Mouse (Mus musculus) forebrain, embryonic 12.5 days (tissue): ENCODE data around the gene Vstm2l. TPM values are rescaled to one million over a fixed set of nuclear protein-coding genes. Genes with fewer than 3 reads are reported as not detected.

ENCODE experiments used
- ATAC-seq: fragments of 200-750 bp; cut with Nextera tagmentation; 2 replicates; pipeline ENCODE4 v1.8.0; 2017; ENCODE audit warnings: moderate TSS enrichment; ENCODE audit not compliant: low FRiP score
- H3K27ac ChIP-seq: fragments of 300-500 bp; sonication (generic); 2 replicates; pipeline ENCODE4 v1.5.1; 2016; ENCODE audit warnings: mild to moderate bottlenecking
- H3K27me3 ChIP-seq: fragments of 300-500 bp; sonication (generic); 2 replicates; pipeline ENCODE4 v1.6.1; 2016; ENCODE audit warnings: mild to moderate bottlenecking
- H3K36me3 ChIP-seq: fragments of 300-500 bp; sonication (generic); replicated peaks from 2 replicates; pipeline ENCODE4 v1.6.1; 2016; ENCODE audit warnings: mild to moderate bottlenecking
- H3K4me1 ChIP-seq: fragments of 300-500 bp; sonication (generic); 2 replicates; pipeline ENCODE4 v1.6.1; 2016
- H3K4me2 ChIP-seq: fragments of 300-500 bp; sonication (generic); 2 replicates; pipeline ENCODE4 v1.6.1; 2016; ENCODE audit warnings: mild to moderate bottlenecking, moderate library complexity
- H3K4me3 ChIP-seq: fragments of 300-500 bp; sonication (generic); replicated peaks from 2 replicates; pipeline ENCODE4 v1.5.1; 2016; ENCODE audit warnings: mild to moderate bottlenecking
- H3K9ac ChIP-seq: fragments of 300-500 bp; sonication (generic); 2 replicates; pipeline ENCODE4 v1.6.1; 2016; ENCODE audit warnings: mild to moderate bottlenecking
- H3K9me3 ChIP-seq: fragments of 300-500 bp; sonication (generic); 2 replicates; pipeline ENCODE4 v1.6.1; 2016
- WGBS: fragments of 180-500 bp; shearing (Covaris S2); methylation state at CpG from one replicate; pipeline ENCODE4 v1.1.7; 2016; 5-methylcytosine and 5-hydroxymethylcytosine counted together
- polyA plus RNA-seq: library from polyadenylated mRNA; unstranded; fragments of >200 nt; fragmentation: Nextera tagmentation; extraction: Ambion mirVana; gene quantifications from 2 replicates; pipeline ENCODE4 v1.2.1, GENCODE M21; 2016

Vstm2l gene
- polyA plus RNA-seq, 1 experiment from 2014 or later: 3.5 TPM

- H3K4me3 ChIP-seq: no peak overlapping the region
- 0 out of 2 replicates have a peak, but pooled peaks cover under 1% of the 10 kb centered on the region for H3K36me3 ChIP-seq
- H3K9ac ChIP-seq: no peak overlapping the region
- 0 out of 2 replicates have a peak, but pooled peaks have one; percentile 41 for ATAC-seq
- H3K4me1 ChIP-seq: peaks cover 20% of the 10 kb centered on the region
- H3K4me2 ChIP-seq: peak overlapping the region; percentile 46
- 9% methylated on average over 7 of the region's 7 CpGs for WGBS
- no peaks in the 10 kb centered on the region for H3K9me3 ChIP-seq
- peak overlapping the region; percentile 77 for H3K27ac ChIP-seq
- peaks cover 27% of the 10 kb centered on the region; the same call in 1 of the 2 replicates for H3K27me3 ChIP-seq
Measured at GRCm38 (mm10) chr2:157975595-157975994, 61.1 kb downstream of the Vstm2l start.

GRCm38 (mm10) chr2:157979241-157979640 lies 64.8 kb downstream of the Vstm2l start:
- Histone ChIP-seq H3K9me3 (no peaks in the 10 kb centered on the region), H3K36me3 (peaks cover 17% of the 10 kb centered on the region), H3K9ac (no peak overlapping the region), H3K4me2 (no peak overlapping the region), H3K27ac (no peak overlapping the region), H3K4me3 (no peak overlapping the region), H3K4me1 (peaks cover 18% of the 10 kb centered on the region), H3K27me3 (peaks cover 20% of the 10 kb centered on the region; the same call in 1 of the 2 replicates)
- WGBS: 66% methylated on average over 5 of the region's 5 CpGs
- ATAC-seq: no peak

GRCm38 (mm10) chr2:157982727-157983126 lies 68.3 kb downstream of the Vstm2l start:
- no peak overlapping the region for H3K9ac ChIP-seq
- peaks cover 24% of the 10 kb centered on the region for H3K36me3 ChIP-seq
- no peak for ATAC-seq
- no peak overlapping the region for H3K4me3 ChIP-seq
- no peaks in the 10 kb centered on the region for H3K9me3 ChIP-seq
- 88% methylated on average over 3 of the region's 3 CpGs for WGBS
- no peak overlapping the region for H3K4me2 ChIP-seq
- no peak overlapping the region for H3K27ac ChIP-seq
- no peaks in the 10 kb centered on the region; the same call in 1 of the 2 replicates for H3K27me3 ChIP-seq
- H3K4me1 ChIP-seq: 0 out of 2 replicates have a peak, but pooled peaks cover 2% of the 10 kb centered on the region

GRCm38 (mm10) chr2:157983276-157983675 lies 68.8 kb downstream of the Vstm2l start:
- Histone ChIP-seq H3K9me3 (no peaks in the 10 kb centered on the region), H3K36me3 (peaks cover 26% of the 10 kb centered on the region), H3K4me2 (no peak overlapping the region), H3K27me3 (no peaks in the 10 kb centered on the region), H3K4me1 (0 out of 2 replicates have a peak, but pooled peaks cover 4% of the 10 kb centered on the region), H3K4me3 (no peak overlapping the region), H3K27ac (no peak overlapping the region), H3K9ac (no peak overlapping the region)
- ATAC-seq: no peak
- WGBS: 89% methylated on average over 4 of the region's 4 CpGs

GRCm38 (mm10) chr2:157985611-157986010 lies 71.2 kb downstream of the Vstm2l start:
- Histone ChIP-seq H3K4me2 (no peak overlapping the region), H3K4me3 (no peak overlapping the region), H3K36me3 (peaks cover 26% of the 10 kb centered on the region), H3K27me3 (no peaks in the 10 kb centered on the region), H3K9ac (no peak overlapping the region), H3K9me3 (no peaks in the 10 kb centered on the region), H3K4me1 (0 out of 2 replicates have a peak, but pooled peaks cover 2% of the 10 kb centered on the region), H3K27ac (no peak overlapping the region)
- ATAC-seq: no peak
- WGBS: 88% methylated on average over 4 of the region's 4 CpGs

GRCm38 (mm10) chr2:157986235-157986634 lies 71.8 kb downstream of the Vstm2l start:
- Histone ChIP-seq H3K27me3 (no peaks in the 10 kb centered on the region), H3K4me1 (0 out of 2 replicates have a peak, but pooled peaks cover 2% of the 10 kb centered on the region), H3K27ac (no peak overlapping the region), H3K36me3 (peaks cover 25% of the 10 kb centered on the region), H3K4me2 (no peak overlapping the region), H3K9me3 (no peaks in the 10 kb centered on the region), H3K4me3 (no peak overlapping the region), H3K9ac (no peak overlapping the region)
- WGBS: 89% methylated on average over 6 of the region's 6 CpGs
- no peak for ATAC-seq

GRCm38 (mm10) chr2:157988416-157989190 lies 74.2 kb downstream of the Vstm2l start:
- ATAC-seq: no peak
- no peak overlapping the region for H3K9ac ChIP-seq
- H3K9me3 ChIP-seq: no peaks in the 10 kb centered on the region
- peaks cover 32% of the 10 kb centered on the region for H3K36me3 ChIP-seq
- H3K4me1 ChIP-seq: 0 out of 2 replicates have a peak, but pooled peaks cover 2% of the 10 kb centered on the region
- no peak overlapping the region for H3K4me2 ChIP-seq
- WGBS: 74% methylated on average over 7 of the region's 7 CpGs
- H3K4me3 ChIP-seq: no peak overlapping the region
- no peaks in the 10 kb centered on the region for H3K27me3 ChIP-seq
- peak overlapping the region; percentile 36; the same call in 1 of the 2 replicates for H3K27ac ChIP-seq

- 98% methylated on average over 2 of the region's 2 CpGs for WGBS
- no peak overlapping the region for H3K4me2 ChIP-seq
- no peak overlapping the region for H3K9ac ChIP-seq
- H3K9me3 ChIP-seq: no peaks in the 10 kb centered on the region
- H3K4me1 ChIP-seq: 0 out of 2 replicates have a peak, but pooled peaks cover 2% of the 10 kb centered on the region
- no peak overlapping the region for H3K27ac ChIP-seq
- ATAC-seq: no peak
- H3K4me3 ChIP-seq: no peak overlapping the region
- peaks cover 43% of the 10 kb centered on the region for H3K36me3 ChIP-seq
- no peaks in the 10 kb centered on the region for H3K27me3 ChIP-seq
Measured at GRCm38 (mm10) chr2:157989946-157990345, 75.5 kb downstream of the Vstm2l start.

GRCm38 (mm10) chr2:157991026-157991425 lies 76.6 kb downstream of the Vstm2l start:
- WGBS: 87% methylated on average over 6 of the region's 6 CpGs

GRCm38 (mm10) chr2:157992501-157992900 lies 78.0 kb downstream of the Vstm2l start:
- peaks cover 61% of the 10 kb centered on the region for H3K36me3 ChIP-seq
- H3K4me1 ChIP-seq: 0 out of 2 replicates have a peak, but pooled peaks cover 2% of the 10 kb centered on the region
- ATAC-seq: no peak
- whole genome bisulfite sequencing: 95% methylated on average over 4 of the region's 4 CpGs
- H3K27ac ChIP-seq: no peak overlapping the region
- H3K9me3 ChIP-seq: no peaks in the 10 kb centered on the region
- no peaks in the 10 kb centered on the region for H3K27me3 ChIP-seq
- no peak overlapping the region for H3K4me2 ChIP-seq
- no peak overlapping the region for H3K9ac ChIP-seq
- no peak overlapping the region for H3K4me3 ChIP-seq

More at GRCm38 (mm10) chr2:157991026-157991425, 76.6 kb downstream of the Vstm2l start:
- Histone ChIP-seq H3K36me3 (peaks cover 47% of the 10 kb centered on the region), H3K4me3 (no peak overlapping the region), H3K9me3 (no peaks in the 10 kb centered on the region), H3K27ac (no peak overlapping the region), H3K4me2 (no peak overlapping the region), H3K9ac (no peak overlapping the region), H3K27me3 (no peaks in the 10 kb centered on the region), H3K4me1 (0 out of 2 replicates have a peak, but pooled peaks cover 2% of the 10 kb centered on the region)
- no peak for ATAC-seq
